Mouse (Mus musculus) myocyte (in vitro differentiated cells): ENCODE measurements around the gene Hcar2. TPM values are rescaled to one million over a fixed set of nuclear protein-coding genes. Genes with fewer than 3 reads are reported as not detected.
A peak's percentile ranks its signal among the peaks of the same experiment; 100 is the strongest.

Experiments used
- H3K27me3 ChIP-seq: one replicate; pipeline ENCODE4 v1.6.1; 2011; ENCODE audit not compliant: control insufficient read depth, insufficient read depth, insufficient read length
- H3K36me3 ChIP-seq: one replicate; pipeline ENCODE4 v1.6.1; 2011; ENCODE audit not compliant: control insufficient read depth, insufficient read depth
- H3K4me2 ChIP-seq: one replicate; pipeline ENCODE4 v1.6.1; 2011; ENCODE audit warnings: low read depth, control low read depth
- H3K4me3 ChIP-seq: one replicate; pipeline ENCODE4 v1.5.1; 2011; ENCODE audit warnings: mild to moderate bottlenecking, control low read depth, moderate library complexity
- H3K79me2 ChIP-seq: one replicate; pipeline ENCODE4 v1.6.1; 2011; ENCODE audit not compliant: control insufficient read depth, insufficient read depth
- H3ac ChIP-seq: one replicate; pipeline ENCODE4 v1.6.1; 2011; ENCODE audit not compliant: control insufficient read depth, insufficient read length
- CEBPB ChIP-seq: IDR thresholded peaks from 2 replicates; pipeline ENCODE4 v1.6.1; 2011; ENCODE audit warnings: mild to moderate bottlenecking, moderate library complexity; ENCODE audit not compliant: poor library complexity, insufficient read depth, severe bottlenecking
- E2F4 ChIP-seq: IDR thresholded peaks from one replicate; pipeline ENCODE4 v1.6.1; 2011; ENCODE audit warnings: mild to moderate bottlenecking, control low read depth, moderate library complexity; ENCODE audit not compliant: insufficient read depth
- MAX ChIP-seq: IDR thresholded peaks from one replicate; pipeline ENCODE4 v1.6.1; 2011; ENCODE audit warnings: low read depth, mild to moderate bottlenecking, control low read depth
- MYOD1 ChIP-seq, 3 experiments: IDR thresholded peaks; one replicate each; pipeline ENCODE4 v1.6.1; 2011; ENCODE audit warnings: control low read depth in 2 of 3, low read depth in 2 of 3, mild to moderate bottlenecking in 2 of 3, moderate library complexity in 1 of 3; ENCODE audit not compliant: insufficient read length in 2 of 3, control insufficient read depth in 1 of 3
- MYOG ChIP-seq, 3 experiments: IDR thresholded peaks; one replicate each; pipeline ENCODE4 v1.6.1; 2011; ENCODE audit warnings: control low read depth in 2 of 3, low read depth in 2 of 3, mild to moderate bottlenecking in 2 of 3; ENCODE audit not compliant: insufficient read length in 2 of 3, control insufficient read depth in 1 of 3, insufficient read depth in 1 of 3
- POLR2A ChIP-seq: IDR thresholded peaks from one replicate; pipeline ENCODE4 v1.6.1; 2011; ENCODE audit warnings: low read depth, mild to moderate bottlenecking, control low read depth, moderate library complexity; ENCODE audit not compliant: insufficient read length
- POLR2AphosphoS2 ChIP-seq: IDR thresholded peaks from one replicate; pipeline ENCODE4 v1.6.1; 2011; ENCODE audit warnings: low read depth, control low read depth; ENCODE audit not compliant: insufficient read length
- REST ChIP-seq: IDR thresholded peaks from one replicate; pipeline ENCODE4 v1.6.1; 2011; ENCODE audit warnings: mild to moderate bottlenecking, control low read depth, moderate library complexity; ENCODE audit not compliant: insufficient read depth, insufficient read length
- SRF ChIP-seq: IDR thresholded peaks from one replicate; pipeline ENCODE4 v1.6.1; 2011; ENCODE audit warnings: low read depth; ENCODE audit not compliant: control insufficient read depth, insufficient read length
- TCF12 ChIP-seq: IDR thresholded peaks from one replicate; pipeline ENCODE4 v1.6.1; 2011; ENCODE audit warnings: mild to moderate bottlenecking, control low read depth; ENCODE audit not compliant: poor library complexity, insufficient read depth, severe bottlenecking
- TCF3 ChIP-seq: IDR thresholded peaks from one replicate; pipeline ENCODE4 v1.6.1; 2011; ENCODE audit warnings: low read depth, control low read depth; ENCODE audit not compliant: insufficient read length
- USF1 ChIP-seq: IDR thresholded peaks from one replicate; pipeline ENCODE4 v1.6.1; 2011; ENCODE audit warnings: low read depth, mild to moderate bottlenecking, control low read depth, moderate library complexity
- polyA plus RNA-seq: library from polyadenylated mRNA; unstranded; fragments of >200 nt; fragmentation: generic; extraction: Trizol; gene quantifications from one replicate; pipeline ENCODE4 v1.2.1, GENCODE M21; 2012; ENCODE audit warnings: missing spikeins

Hcar2 gene
- polyA plus RNA-seq, 1 experiment, result not detected

GRCm38 (mm10) chr5:123904059-123904672 is 38.9 kb upstream of the Hcar2 start:
- Histone ChIP-seq H3K79me2 (peaks cover 21% of the 10 kb centered on the region), H3K4me3 (no peak overlapping the region), H3ac (no peak overlapping the region), H3K36me3 (peaks cover 2% of the 10 kb centered on the region), H3K4me2 (no peak overlapping the region), H3K27me3 (no peaks in the 10 kb centered on the region)
- TF ChIP-seq SRF, result no peak
- no peak for TF ChIP-seq MAX
- TF ChIP-seq E2F4, result no peak
- TF ChIP-seq CEBPB, result no peak
- no peak for TF ChIP-seq USF1
- no peak for TF ChIP-seq POLR2AphosphoS2
- no peak for TF ChIP-seq REST
- TF ChIP-seq POLR2A, result no peak
- no peak for TF ChIP-seq MYOG (IDR thresholded peaks at IDR 0.05; ENCODE audit: control insufficient read depth in 1 of 3, insufficient read depth in 1 of 3, insufficient read length in 2 of 3, low read depth in 2 of 3)
- no peak for TF ChIP-seq TCF3
- no peak for TF ChIP-seq TCF12
- TF ChIP-seq MYOD1 (IDR thresholded peaks at IDR 0.05; ENCODE audit: control insufficient read depth in 1 of 3, insufficient read length in 2 of 3, low read depth in 2 of 3), result no peak

- Histone ChIP-seq H3K4me3 (no peak overlapping the region), H3K27me3 (no peaks in the 10 kb centered on the region), H3K4me2 (no peak overlapping the region), H3ac (no peak overlapping the region), H3K79me2 (no peaks in the 10 kb centered on the region), H3K36me3 (no peaks in the 10 kb centered on the region)
- TF ChIP-seq TCF12 (no peak), POLR2A (no peak), POLR2AphosphoS2 (no peak), USF1 (no peak), E2F4 (no peak), REST (no peak), CEBPB (no peak), MAX (no peak), MYOG (IDR thresholded peaks at IDR 0.05; ENCODE audit: control insufficient read depth in 1 of 3, insufficient read depth in 1 of 3, insufficient read length in 2 of 3, low read depth in 2 of 3) (no peak), MYOD1 (IDR thresholded peaks at IDR 0.05; ENCODE audit: control insufficient read depth in 1 of 3, insufficient read length in 2 of 3, low read depth in 2 of 3) (no peak), SRF (no peak), TCF3 (no peak)
Observed at GRCm38 (mm10) chr5:123897352-123897751, 32.1 kb upstream of the Hcar2 start.

GRCm38 (mm10) chr5:123896395-123896794 is 31.1 kb upstream of the Hcar2 start:
- Histone ChIP-seq H3K79me2 (no peaks in the 10 kb centered on the region), H3K4me3 (no peak overlapping the region), H3K36me3 (no peaks in the 10 kb centered on the region), H3ac (no peak overlapping the region), H3K27me3 (no peaks in the 10 kb centered on the region), H3K4me2 (no peak overlapping the region)
- TF ChIP-seq CEBPB, result no peak
- TF ChIP-seq USF1, result no peak
- TF ChIP-seq MYOD1 (IDR thresholded peaks at IDR 0.05; ENCODE audit: control insufficient read depth in 1 of 3, insufficient read length in 2 of 3, low read depth in 2 of 3), result no peak

- H3K27me3 ChIP-seq, result no peaks in the 10 kb centered on the region
- H3K79me2 ChIP-seq, result no peaks in the 10 kb centered on the region
- TF ChIP-seq E2F4, result no peak
- no peaks in the 10 kb centered on the region for H3K36me3 ChIP-seq
- H3K4me3 ChIP-seq, result no peak overlapping the region
- no peak overlapping the region for H3K4me2 ChIP-seq
- no peak overlapping the region for H3ac ChIP-seq
Observed at GRCm38 (mm10) chr5:123893520-123893919, 28.2 kb upstream of the Hcar2 start.

- Histone ChIP-seq H3K36me3 (no peaks in the 10 kb centered on the region), H3K4me2 (peak overlapping the region; percentile 39), H3K4me3 (no peak overlapping the region), H3K27me3 (no peaks in the 10 kb centered on the region), H3ac (no peak overlapping the region), H3K79me2 (no peaks in the 10 kb centered on the region)
- TF ChIP-seq CEBPB, result no peak
- no peak for TF ChIP-seq MAX
- no peak for TF ChIP-seq POLR2AphosphoS2
- no peak for TF ChIP-seq SRF
- TF ChIP-seq REST, result no peak
- no peak for TF ChIP-seq POLR2A
- no peak for TF ChIP-seq USF1
Observed at GRCm38 (mm10) chr5:123891669-123892068, 26.4 kb upstream of the Hcar2 start.
